Mouse (Mus musculus) liver, embryonic 14.5 days (tissue): ENCODE data around the gene Crot.

Experiments used
- CTCF ChIP-seq: IDR thresholded peaks from 2 replicates; pipeline ENCODE4 v1.5.1; 2016; ENCODE audit warnings: antibody characterized with exemption, low read depth, control low read depth
- EP300 ChIP-seq: IDR thresholded peaks from 2 replicates; pipeline ENCODE4 v1.6.1; 2016; ENCODE audit warnings: antibody characterized with exemption, low read depth

DNA sequence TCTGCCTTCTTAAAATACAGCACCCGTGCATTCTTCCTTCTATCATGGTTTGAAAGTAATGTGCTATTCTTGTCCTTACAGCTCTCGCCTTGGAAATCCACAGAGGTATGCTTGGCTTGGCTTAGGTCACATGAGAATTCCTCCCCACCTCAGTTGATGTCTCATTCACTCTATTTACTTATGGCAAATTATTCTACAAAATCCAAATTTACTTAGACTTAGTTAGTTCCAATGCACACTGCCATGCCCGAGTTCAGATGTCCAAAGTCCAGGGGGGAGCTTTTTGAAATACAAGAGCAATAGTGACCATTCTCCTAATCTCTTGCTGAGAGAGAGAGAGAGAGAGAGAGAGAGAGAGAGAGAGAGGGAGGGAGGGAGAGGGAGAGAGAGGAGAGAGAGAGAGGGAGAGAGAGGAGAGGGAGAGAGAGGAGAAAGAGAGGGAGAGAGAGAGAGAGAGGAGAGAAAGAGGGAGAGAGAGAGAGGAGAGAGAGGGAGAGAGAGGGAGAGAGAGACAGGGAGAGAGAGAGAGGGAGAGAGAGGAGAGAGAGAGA lies 43.6 kb upstream of the Crot start:
- TF ChIP-seq CTCF (no peak), EP300 (no peak)
